Mouse (Mus musculus) erythroblast, embryonic 14.5 days (primary cell): ENCODE results near the gene Thsd4. TPM values are rescaled to one million over a fixed set of nuclear protein-coding genes. Genes with fewer than 3 reads are reported as not detected.

Source experiments
- H3K27me3 ChIP-seq: 2 replicates; pipeline ENCODE4 v1.6.1; 2012; ENCODE audit warnings: inconsistent platforms; ENCODE audit not compliant: control insufficient read depth
- H3K36me3 ChIP-seq: 2 replicates; pipeline ENCODE4 v1.6.1; 2012; ENCODE audit warnings: mild to moderate bottlenecking, inconsistent platforms; ENCODE audit not compliant: control insufficient read depth
- H3K4me1 ChIP-seq: 2 replicates; pipeline ENCODE4 v1.6.1; 2012; ENCODE audit warnings: inconsistent platforms; ENCODE audit not compliant: control insufficient read depth
- H3K4me3 ChIP-seq: replicated peaks from 2 replicates; pipeline ENCODE3; 2012; ENCODE audit warnings: moderate library complexity, mild to moderate bottlenecking, inconsistent platforms
- H3K9me3 ChIP-seq: 2 replicates; pipeline ENCODE4 v1.6.1; 2012; ENCODE audit warnings: low read length, inconsistent platforms, mixed read lengths; ENCODE audit not compliant: control insufficient read depth
- GATA1 ChIP-seq: IDR thresholded peaks from 2 replicates; pipeline ENCODE4 v1.6.1; 2012; ENCODE audit warnings: low read length, inconsistent platforms, mixed read lengths
- TAL1 ChIP-seq: IDR thresholded peaks from 3 replicates; pipeline ENCODE4 v1.6.1; 2012; ENCODE audit warnings: low read length, inconsistent platforms, mixed read lengths
- polyA plus RNA-seq: library from polyadenylated mRNA; stranded (reverse); fragments of >175 nt; gene quantifications from 2 replicates; pipeline ENCODE4 v1.2.3, GENCODE M21; 2012

The Thsd4 gene
- polyA plus RNA-seq, 1 experiment: 0.01 TPM

- H3K36me3 ChIP-seq: no peaks in the 10 kb centered on the region
- TF ChIP-seq TAL1: no peak
- TF ChIP-seq GATA1: no peak
- no peak overlapping the region for H3K4me3 ChIP-seq
- no peaks in the 10 kb centered on the region for H3K27me3 ChIP-seq
- no peaks in the 10 kb centered on the region for H3K4me1 ChIP-seq
- H3K9me3 ChIP-seq: no peaks in the 10 kb centered on the region
Observed at GRCm38 (mm10) chr9:60063191-60063720, 458.6 kb downstream of the Thsd4 start.

GRCm38 (mm10) chr9:60056131-60056530, 465.7 kb downstream of the Thsd4 start:
- H3K4me1 ChIP-seq: no peaks in the 10 kb centered on the region
- no peak for TF ChIP-seq GATA1
- no peak for TF ChIP-seq TAL1
- H3K27me3 ChIP-seq: no peaks in the 10 kb centered on the region
- no peak overlapping the region for H3K4me3 ChIP-seq
- no peaks in the 10 kb centered on the region for H3K36me3 ChIP-seq
- peaks cover 2% of the 10 kb centered on the region; the same call in 1 of the 2 replicates for H3K9me3 ChIP-seq

- H3K4me1 ChIP-seq: no peaks in the 10 kb centered on the region
- peaks cover 2% of the 10 kb centered on the region; the same call in 1 of the 2 replicates for H3K9me3 ChIP-seq
- H3K27me3 ChIP-seq: no peaks in the 10 kb centered on the region
- H3K4me3 ChIP-seq: no peak overlapping the region
- H3K36me3 ChIP-seq: no peaks in the 10 kb centered on the region
- no peak for TF ChIP-seq GATA1
- no peak for TF ChIP-seq TAL1
Observed at GRCm38 (mm10) chr9:60054951-60055350, 466.9 kb downstream of the Thsd4 start.

GRCm38 (mm10) chr9:60053117-60053516, 468.7 kb downstream of the Thsd4 start:
- TF ChIP-seq TAL1 (no peak), GATA1 (no peak)
- H3K4me1 ChIP-seq: no peaks in the 10 kb centered on the region
- H3K4me3 ChIP-seq: no peak overlapping the region
- no peaks in the 10 kb centered on the region for H3K36me3 ChIP-seq
- H3K27me3 ChIP-seq: no peaks in the 10 kb centered on the region
- peaks cover 2% of the 10 kb centered on the region; the same call in 1 of the 2 replicates for H3K9me3 ChIP-seq

- Histone ChIP-seq H3K4me3 (no peak overlapping the region), H3K27me3 (no peaks in the 10 kb centered on the region), H3K4me1 (no peaks in the 10 kb centered on the region), H3K36me3 (no peaks in the 10 kb centered on the region), H3K9me3 (peaks cover 2% of the 10 kb centered on the region; the same call in 1 of the 2 replicates)
- no peak for TF ChIP-seq GATA1
- TF ChIP-seq TAL1: no peak
Observed at GRCm38 (mm10) chr9:60052415-60052814, 469.4 kb downstream of the Thsd4 start.

- Histone ChIP-seq H3K27me3 (no peaks in the 10 kb centered on the region), H3K9me3 (peaks cover 12% of the 10 kb centered on the region), H3K4me3 (no peak overlapping the region), H3K36me3 (no peaks in the 10 kb centered on the region), H3K4me1 (no peaks in the 10 kb centered on the region)
- TF ChIP-seq GATA1 (no peak), TAL1 (no peak)
Observed at GRCm38 (mm10) chr9:60043175-60043574, 478.7 kb downstream of the Thsd4 start.

GRCm38 (mm10) chr9:60034883-60035282, 487.0 kb downstream of the Thsd4 start:
- H3K36me3 ChIP-seq: no peaks in the 10 kb centered on the region
- H3K9me3 ChIP-seq: no peaks in the 10 kb centered on the region
- no peak overlapping the region for H3K4me3 ChIP-seq
- TF ChIP-seq TAL1 (no peak), GATA1 (no peak)
- H3K4me1 ChIP-seq: no peaks in the 10 kb centered on the region
- H3K27me3 ChIP-seq: no peaks in the 10 kb centered on the region

- Histone ChIP-seq H3K9me3 (no peaks in the 10 kb centered on the region), H3K4me1 (no peaks in the 10 kb centered on the region), H3K36me3 (no peaks in the 10 kb centered on the region), H3K4me3 (no peak overlapping the region), H3K27me3 (no peaks in the 10 kb centered on the region)
- TF ChIP-seq GATA1 (no peak), TAL1 (no peak)
Observed at GRCm38 (mm10) chr9:60027234-60027633, 494.6 kb downstream of the Thsd4 start.

- Histone ChIP-seq H3K4me3 (no peak overlapping the region), H3K4me1 (no peaks in the 10 kb centered on the region), H3K9me3 (no peaks in the 10 kb centered on the region), H3K27me3 (no peaks in the 10 kb centered on the region), H3K36me3 (no peaks in the 10 kb centered on the region)
- TF ChIP-seq TAL1 (no peak), GATA1 (no peak)
Observed at GRCm38 (mm10) chr9:60026795-60027194, 495.1 kb downstream of the Thsd4 start.

GRCm38 (mm10) chr9:60025919-60026318, 495.9 kb downstream of the Thsd4 start:
- no peaks in the 10 kb centered on the region for H3K4me1 ChIP-seq
- TF ChIP-seq TAL1: no peak
- TF ChIP-seq GATA1: no peak
- H3K27me3 ChIP-seq: no peaks in the 10 kb centered on the region
- H3K36me3 ChIP-seq: no peaks in the 10 kb centered on the region
- no peaks in the 10 kb centered on the region for H3K9me3 ChIP-seq
- no peak overlapping the region for H3K4me3 ChIP-seq
